Mouse (Mus musculus): ENCODE results near the gene Lime1. TPM values are rescaled to one million over a fixed set of nuclear protein-coding genes. Genes with fewer than 3 reads are reported as not detected.

Lime1 gene
- polyA plus RNA-seq, 1 experiment from 2014 or later = 6.7 TPM

DNA sequence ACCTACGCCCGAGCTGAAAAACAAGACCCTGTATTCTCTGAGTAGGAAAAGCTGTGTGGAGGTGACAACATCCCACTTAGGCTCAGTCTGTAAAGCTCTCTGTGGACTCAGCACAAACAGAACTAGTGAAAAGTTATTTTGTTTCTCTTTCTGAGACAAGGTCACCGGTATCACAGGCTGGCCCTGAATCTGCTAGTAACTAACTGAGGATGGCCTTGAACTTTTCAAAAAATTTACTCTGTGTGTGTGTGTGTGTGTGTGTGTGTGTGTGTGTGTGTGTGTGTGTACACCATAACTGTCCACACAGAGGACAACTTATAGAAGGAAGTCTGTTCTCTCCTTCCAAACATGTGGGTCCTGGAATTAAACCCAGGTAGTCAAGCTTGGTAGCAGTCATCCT lies 14.2 kb downstream of the Lime1 start:
- no peaks in the 10 kb centered on the region; the same call in 1 of the 2 replicates for H3K36me3 ChIP-seq (ENCODE audit: control insufficient read depth, insufficient read depth)
- no peak overlapping the region for H3K9ac ChIP-seq (ENCODE audit: low read depth, low read length)
- no peak for ATAC-seq
- TF ChIP-seq CTCF (IDR thresholded peaks at IDR 0.05; ENCODE audit: low read depth) = no peak
- H3K4me1 ChIP-seq (replicated peaks; ENCODE audit: control insufficient read depth, insufficient read depth, low read length) = no peaks in the 10 kb centered on the region
- WGBS = 92% methylated on average over 3 of the region's 3 CpGs
- no peak overlapping the region for H3K27ac ChIP-seq (ENCODE audit: low read depth, low read length)
- no peak overlapping the region for H3K4me3 ChIP-seq (ENCODE audit: low read depth, low read length)
- no peaks in the 10 kb centered on the region for H3K27me3 ChIP-seq (replicated peaks; ENCODE audit: control insufficient read depth, insufficient read depth, low read length)
- H3K9me3 ChIP-seq (ENCODE audit: control insufficient read depth) = no peaks in the 10 kb centered on the region
- H3K4me2 ChIP-seq (replicated peaks; ENCODE audit: low read depth) = no peak overlapping the region

DNA sequence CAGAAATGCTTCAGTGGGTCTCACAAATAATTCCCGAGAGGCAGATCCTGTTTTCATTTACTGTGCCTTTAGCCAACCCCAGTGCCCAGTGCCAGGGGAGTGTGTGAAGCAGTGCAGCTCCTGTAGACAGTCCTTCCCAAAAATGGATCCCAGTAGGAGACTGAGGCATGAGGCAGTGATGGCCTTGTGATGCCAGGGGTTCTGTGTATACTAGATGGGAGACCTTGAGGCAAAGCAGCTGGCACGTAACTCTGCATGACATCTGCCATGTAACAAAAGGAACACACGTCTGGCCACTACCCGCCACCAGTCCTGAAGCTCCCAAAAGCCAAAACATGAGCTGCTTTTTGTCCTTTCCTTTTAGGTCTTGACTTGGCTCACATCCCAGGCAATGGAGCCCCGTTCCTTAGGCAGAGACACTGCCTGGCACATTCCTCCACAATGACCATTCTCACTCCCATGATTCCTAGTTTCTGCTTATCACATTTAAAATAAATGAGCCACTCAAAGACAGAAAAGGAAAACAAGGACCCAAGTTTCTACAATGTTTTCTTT lies 17.4 kb downstream of the Lime1 start:
- H3K27me3 ChIP-seq (replicated peaks; ENCODE audit: control insufficient read depth, insufficient read depth, low read length) = no peaks in the 10 kb centered on the region
- H3K36me3 ChIP-seq (ENCODE audit: control insufficient read depth, insufficient read depth) = no peaks in the 10 kb centered on the region; the same call in 1 of the 2 replicates
- H3K9me3 ChIP-seq (ENCODE audit: control insufficient read depth) = no peaks in the 10 kb centered on the region
- no peak for TF ChIP-seq CTCF (IDR thresholded peaks at IDR 0.05; ENCODE audit: low read depth)
- ATAC-seq = no peak
- H3K4me3 ChIP-seq (ENCODE audit: low read depth, low read length) = no peak overlapping the region
- H3K4me2 ChIP-seq (replicated peaks; ENCODE audit: low read depth) = no peak overlapping the region
- no peak overlapping the region for H3K27ac ChIP-seq (ENCODE audit: low read depth, low read length)
- H3K9ac ChIP-seq (ENCODE audit: low read depth, low read length) = no peak overlapping the region
- 71% methylated on average over 5 of the region's 5 CpGs for WGBS
- H3K4me1 ChIP-seq (replicated peaks; ENCODE audit: control insufficient read depth, insufficient read depth, low read length) = no peaks in the 10 kb centered on the region

GRCm38 (mm10) chr2:181401497-181401896 lies 21.6 kb downstream of the Lime1 start:
- no peaks in the 10 kb centered on the region for H3K4me1 ChIP-seq (replicated peaks; ENCODE audit: control insufficient read depth, insufficient read depth, low read length)
- H3K9me3 ChIP-seq (ENCODE audit: control insufficient read depth) = no peaks in the 10 kb centered on the region
- 11% methylated on average over 1 of the region's 1 CpGs for WGBS
- no peak overlapping the region for H3K27ac ChIP-seq (ENCODE audit: low read depth, low read length)
- no peak for ATAC-seq
- no peaks in the 10 kb centered on the region for H3K36me3 ChIP-seq (ENCODE audit: control insufficient read depth, insufficient read depth)
- H3K27me3 ChIP-seq (replicated peaks; ENCODE audit: control insufficient read depth, insufficient read depth, low read length) = no peaks in the 10 kb centered on the region
- H3K4me2 ChIP-seq (replicated peaks; ENCODE audit: low read depth) = no peak overlapping the region
- H3K4me3 ChIP-seq (ENCODE audit: low read depth, low read length) = no peak overlapping the region
- no peak overlapping the region for H3K9ac ChIP-seq (ENCODE audit: low read depth, low read length)
- no peak for TF ChIP-seq CTCF (IDR thresholded peaks at IDR 0.05; ENCODE audit: low read depth)

GRCm38 (mm10) chr2:181403722-181404121 lies 23.8 kb downstream of the Lime1 start:
- no peak overlapping the region for H3K4me2 ChIP-seq (replicated peaks; ENCODE audit: low read depth)
- no peak for ATAC-seq
- 89% methylated on average over 3 of the region's 3 CpGs for WGBS

DNA sequence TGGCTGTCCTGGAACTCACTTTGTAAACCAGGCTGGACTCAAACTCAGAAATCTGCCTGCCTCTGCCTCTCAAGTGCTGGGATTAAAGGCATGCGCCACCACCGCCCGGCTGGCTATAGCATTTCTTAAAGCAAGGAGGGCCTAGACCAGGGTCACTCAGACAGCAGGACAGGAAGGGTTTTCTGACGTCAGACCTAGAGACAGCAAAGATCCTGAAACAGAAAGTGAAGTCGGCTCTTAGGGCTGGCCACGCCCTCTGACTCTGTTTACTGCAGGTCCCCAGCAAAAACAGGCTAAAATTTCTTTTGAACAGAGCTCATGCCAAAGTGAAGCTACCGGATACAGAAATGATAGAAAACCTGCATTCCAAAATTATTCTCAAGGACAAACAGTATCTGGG lies 29.8 kb downstream of the Lime1 start:
- no peaks in the 10 kb centered on the region for H3K27me3 ChIP-seq (replicated peaks; ENCODE audit: control insufficient read depth, insufficient read depth, low read length)
- H3K4me3 ChIP-seq (ENCODE audit: low read depth, low read length) = no peak overlapping the region
- no peaks in the 10 kb centered on the region for H3K9me3 ChIP-seq (ENCODE audit: control insufficient read depth)
- H3K36me3 ChIP-seq (ENCODE audit: control insufficient read depth, insufficient read depth) = no peaks in the 10 kb centered on the region
- TF ChIP-seq CTCF (IDR thresholded peaks at IDR 0.05; ENCODE audit: low read depth) = no peak
- no peak overlapping the region for H3K27ac ChIP-seq (ENCODE audit: low read depth, low read length)
- ATAC-seq = no peak
- H3K4me1 ChIP-seq (replicated peaks; ENCODE audit: control insufficient read depth, insufficient read depth, low read length) = no peaks in the 10 kb centered on the region
- no peak overlapping the region for H3K9ac ChIP-seq (ENCODE audit: low read depth, low read length)
- 77% methylated on average over 7 of the region's 7 CpGs for WGBS
- H3K4me2 ChIP-seq (replicated peaks; ENCODE audit: low read depth) = no peak overlapping the region

More at GRCm38 (mm10) chr2:181403722-181404121, 23.8 kb downstream of the Lime1 start:
- no peak for TF ChIP-seq CTCF (IDR thresholded peaks at IDR 0.05; ENCODE audit: low read depth)
- Histone ChIP-seq H3K4me3 (ENCODE audit: low read depth, low read length) (no peak overlapping the region), H3K27ac (ENCODE audit: low read depth, low read length) (no peak overlapping the region), H3K4me1 (replicated peaks; ENCODE audit: control insufficient read depth, insufficient read depth, low read length) (no peaks in the 10 kb centered on the region), H3K27me3 (replicated peaks; ENCODE audit: control insufficient read depth, insufficient read depth, low read length) (no peaks in the 10 kb centered on the region), H3K36me3 (ENCODE audit: control insufficient read depth, insufficient read depth) (no peaks in the 10 kb centered on the region), H3K9me3 (ENCODE audit: control insufficient read depth) (no peaks in the 10 kb centered on the region), H3K9ac (ENCODE audit: low read depth, low read length) (no peak overlapping the region)

GRCm38 (mm10) chr2:181410760-181411473 lies 31.0 kb downstream of the Lime1 start:
- Histone ChIP-seq H3K27ac (ENCODE audit: low read depth, low read length) (no peak overlapping the region), H3K4me1 (replicated peaks; ENCODE audit: control insufficient read depth, insufficient read depth, low read length) (no peaks in the 10 kb centered on the region), H3K4me3 (ENCODE audit: low read depth, low read length) (no peak overlapping the region), H3K36me3 (ENCODE audit: control insufficient read depth, insufficient read depth) (no peaks in the 10 kb centered on the region), H3K9me3 (ENCODE audit: control insufficient read depth) (no peaks in the 10 kb centered on the region), H3K27me3 (replicated peaks; ENCODE audit: control insufficient read depth, insufficient read depth, low read length) (no peaks in the 10 kb centered on the region), H3K9ac (ENCODE audit: low read depth, low read length) (no peak overlapping the region), H3K4me2 (replicated peaks; ENCODE audit: low read depth) (no peak overlapping the region)
- WGBS = 44% methylated on average over 4 of the region's 4 CpGs
- ATAC-seq = no peak
- TF ChIP-seq CTCF (IDR thresholded peaks at IDR 0.05; ENCODE audit: low read depth) = peak; percentile 91
